Mouse (Mus musculus): ENCODE data around the gene P2rx3.

GRCm38 (mm10) chr2:85049277-85049676, 12.0 kb upstream of the P2rx3 start:
- TF ChIP-seq POLR2A (IDR thresholded peaks at IDR 0.05; ENCODE audit: insufficient read length, low read depth) (no peak), MYOG (IDR thresholded peaks at IDR 0.05; ENCODE audit: control insufficient read depth in 1 of 3, insufficient read depth in 1 of 3, insufficient read length in 2 of 3, low read depth in 2 of 3) (peak in 1 of 3 experiments; percentile 38), REST (IDR thresholded peaks at IDR 0.05; ENCODE audit: insufficient read depth, insufficient read length) (no peak), CEBPB (IDR thresholded peaks at IDR 0.05; ENCODE audit: insufficient read depth, poor library complexity, severe bottlenecking) (no peak), USF1 (IDR thresholded peaks at IDR 0.05; ENCODE audit: low read depth) (no peak), MAX (IDR thresholded peaks at IDR 0.05; ENCODE audit: low read depth) (no peak), TCF12 (IDR thresholded peaks at IDR 0.05; ENCODE audit: insufficient read depth, poor library complexity, severe bottlenecking) (no peak)
